Mouse (Mus musculus): ENCODE measurements around the gene Myo18b.

DNA sequence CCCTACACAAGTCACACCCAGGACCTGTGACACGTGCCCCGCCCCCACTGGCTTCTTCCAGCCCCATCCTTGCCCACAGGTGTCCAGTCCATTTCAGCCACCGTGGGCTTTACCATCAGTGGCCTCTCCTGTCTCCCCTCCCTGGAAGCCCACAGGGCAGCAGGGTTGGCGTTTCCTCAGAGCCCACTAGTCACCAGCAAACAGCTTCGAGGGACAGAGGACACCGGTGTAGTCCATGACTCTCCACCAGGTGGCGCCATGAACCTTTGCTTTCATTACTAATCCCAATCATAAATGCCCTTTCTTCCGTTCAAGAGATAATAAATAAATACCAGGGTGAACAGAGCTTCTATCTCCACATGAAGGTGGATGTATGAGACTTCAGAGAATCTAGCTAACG lies 25.4 kb downstream of the Myo18b start:
- TF ChIP-seq CTCF (IDR thresholded peaks at IDR 0.05; ENCODE audit: control insufficient read depth, insufficient read depth, insufficient read length) (no peak), USF1 (IDR thresholded peaks at IDR 0.05; ENCODE audit: low read depth) (no peak), MYOG (IDR thresholded peaks at IDR 0.05; ENCODE audit: control insufficient read depth, extremely low read depth, insufficient read length) (no peak), CEBPB (IDR thresholded peaks at IDR 0.05; ENCODE audit: low read depth) (no peak), MYOD1 (IDR thresholded peaks at IDR 0.05; ENCODE audit: control insufficient read depth, insufficient read length, low read depth) (no peak), MAX (IDR thresholded peaks at IDR 0.05) (no peak), FOSL1 (IDR thresholded peaks at IDR 0.05; ENCODE audit: insufficient read depth, low read length, poor library complexity, severe bottlenecking) (no peak)
